Mouse (Mus musculus) lung, embryonic 14.5 days (tissue): ENCODE data around the gene 6030408B16Rik. TPM values are rescaled to one million over a fixed set of nuclear protein-coding genes. Genes with fewer than 3 reads are reported as not detected.

Source experiments
- ATAC-seq: fragments of 200-750 bp; cut with Nextera tagmentation; 2 replicates; pipeline ENCODE4 v1.8.0; 2017; ENCODE audit warnings: mild to moderate bottlenecking, moderate TSS enrichment, moderate library complexity; ENCODE audit not compliant: insufficient read depth
- DNase-seq: peaks from one replicate; pipeline ENCODE4 v3.0.0-alpha.2; 2015
- H3K27ac ChIP-seq: fragments of 300-500 bp; sonication (generic); 2 replicates; pipeline ENCODE4 v1.5.1; 2014; ENCODE audit warnings: low read depth, mild to moderate bottlenecking, moderate library complexity
- H3K27me3 ChIP-seq: fragments of 300-500 bp; sonication (generic); 2 replicates; pipeline ENCODE4 v1.6.1; 2014; ENCODE audit warnings: low read length, control low read depth; ENCODE audit not compliant: insufficient read depth
- H3K36me3 ChIP-seq: fragments of 300-500 bp; sonication (generic); 2 replicates; pipeline ENCODE4 v1.6.1; 2014; ENCODE audit warnings: control low read depth; ENCODE audit not compliant: insufficient read depth
- H3K4me1 ChIP-seq: fragments of 300-500 bp; sonication (generic); 2 replicates; pipeline ENCODE4 v1.6.1; 2014; ENCODE audit warnings: antibody characterized with exemption, control low read depth; ENCODE audit not compliant: insufficient read depth
- H3K4me2 ChIP-seq: fragments of 300-500 bp; sonication (generic); 2 replicates; pipeline ENCODE4 v1.6.1; 2014; ENCODE audit warnings: mild to moderate bottlenecking
- H3K4me3 ChIP-seq: fragments of 300-500 bp; sonication (generic); 2 replicates; pipeline ENCODE4 v1.5.1; 2014; ENCODE audit warnings: low read depth, low read length
- H3K9ac ChIP-seq: fragments of 300-500 bp; sonication (generic); 2 replicates; pipeline ENCODE4 v1.6.1; 2014
- H3K9me3 ChIP-seq: fragments of 300-500 bp; sonication (generic); 2 replicates; pipeline ENCODE4 v1.6.1; 2016; ENCODE audit warnings: low read depth, low read length, control low read depth
- CTCF ChIP-seq: IDR thresholded peaks from 2 replicates; pipeline ENCODE4 v1.5.1; 2016; ENCODE audit warnings: antibody characterized with exemption, low read depth
- WGBS: fragments of 180-500 bp; shearing (Covaris S2); extraction: QIAGEN DNeasy Blood & Tissue Kit; methylation state at CpG from one replicate; pipeline ENCODE4 v1.1.7; 2014; 5-methylcytosine and 5-hydroxymethylcytosine counted together
- polyA plus RNA-seq: library from polyadenylated mRNA; unstranded; fragments of >200 nt; fragmentation: Nextera tagmentation; extraction: Ambion mirVana; gene quantifications from 2 replicates; pipeline ENCODE4 v1.2.1, GENCODE M21; 2014

Gene 6030408B16Rik
- polyA plus RNA-seq, 1 experiment from 2014 or later = 41.4 TPM

DNA sequence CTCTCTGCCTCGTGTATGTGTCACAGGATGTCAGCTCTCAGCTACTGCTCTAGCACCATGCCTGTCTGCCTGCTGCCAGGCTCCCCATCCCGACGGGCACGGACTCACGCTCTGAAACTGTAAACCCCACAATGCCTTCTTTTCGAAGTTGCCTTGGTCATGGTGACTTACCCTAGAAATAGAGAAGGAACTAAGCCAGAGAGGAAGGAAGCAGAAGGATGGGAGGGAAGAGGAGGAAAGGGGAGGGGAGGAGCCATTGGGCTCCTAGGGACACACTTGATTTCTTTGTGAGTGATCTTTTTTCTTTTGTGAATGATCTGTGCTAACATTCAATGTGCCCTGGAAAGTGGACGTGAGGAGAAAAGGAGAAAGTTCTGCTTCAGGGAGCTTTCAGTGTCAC, 5.0 kb downstream of the 6030408B16Rik start:
- H3K4me1 ChIP-seq = peaks cover 9% of the 10 kb centered on the region
- H3K27ac ChIP-seq = 0 out of 2 replicates have a peak overlapping the region, but pooled peaks have one; percentile 10
- no peak for ATAC-seq
- no peak overlapping the region for H3K9ac ChIP-seq
- no peaks in the 10 kb centered on the region for H3K9me3 ChIP-seq
- no peak for DNase-seq
- 43% methylated on average over 7 of the region's 7 CpGs for WGBS
- no peaks in the 10 kb centered on the region for H3K27me3 ChIP-seq
- H3K36me3 ChIP-seq = 0 out of 2 replicates have a peak, but pooled peaks cover 11% of the 10 kb centered on the region
- 0 out of 2 replicates have a peak overlapping the region, but pooled peaks have one; percentile 15 for H3K4me2 ChIP-seq
- H3K4me3 ChIP-seq = no peak overlapping the region
- no peak for TF ChIP-seq CTCF

DNA sequence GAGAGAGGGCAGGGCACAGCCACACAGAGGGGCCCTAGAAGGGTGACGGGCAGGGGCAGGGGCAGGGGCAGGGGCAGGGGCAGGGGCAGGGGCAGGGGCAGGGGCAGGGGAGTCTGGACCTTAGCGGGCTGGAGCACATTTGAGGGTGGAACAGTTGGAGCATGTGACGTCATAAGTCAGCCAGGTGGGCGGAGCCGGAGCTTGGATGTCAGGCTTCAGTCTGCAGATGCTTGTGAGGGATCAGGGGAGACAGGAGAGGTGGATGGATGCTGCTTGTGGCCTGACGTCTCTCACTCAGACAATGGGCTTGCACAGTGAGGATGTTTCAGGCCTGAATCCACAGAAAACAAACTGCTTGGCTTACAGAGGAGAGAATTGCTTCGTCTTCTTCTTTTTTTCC, 5.5 kb downstream of the 6030408B16Rik start:
- Histone ChIP-seq H3K9me3 (no peaks in the 10 kb centered on the region), H3K27ac (0 out of 2 replicates have a peak overlapping the region, but pooled peaks have one; percentile 10), H3K4me1 (peaks cover 9% of the 10 kb centered on the region), H3K4me2 (0 out of 2 replicates have a peak overlapping the region, but pooled peaks have one; percentile 15), H3K9ac (peak overlapping the region; percentile 26; the same call in 1 of the 2 replicates), H3K4me3 (no peak overlapping the region), H3K36me3 (0 out of 2 replicates have a peak, but pooled peaks cover 11% of the 10 kb centered on the region), H3K27me3 (no peaks in the 10 kb centered on the region)
- TF ChIP-seq CTCF = no peak
- DNase-seq (peak; percentile 62), ATAC-seq (no peak)
- WGBS = 18% methylated on average over 7 of the region's 7 CpGs

DNA sequence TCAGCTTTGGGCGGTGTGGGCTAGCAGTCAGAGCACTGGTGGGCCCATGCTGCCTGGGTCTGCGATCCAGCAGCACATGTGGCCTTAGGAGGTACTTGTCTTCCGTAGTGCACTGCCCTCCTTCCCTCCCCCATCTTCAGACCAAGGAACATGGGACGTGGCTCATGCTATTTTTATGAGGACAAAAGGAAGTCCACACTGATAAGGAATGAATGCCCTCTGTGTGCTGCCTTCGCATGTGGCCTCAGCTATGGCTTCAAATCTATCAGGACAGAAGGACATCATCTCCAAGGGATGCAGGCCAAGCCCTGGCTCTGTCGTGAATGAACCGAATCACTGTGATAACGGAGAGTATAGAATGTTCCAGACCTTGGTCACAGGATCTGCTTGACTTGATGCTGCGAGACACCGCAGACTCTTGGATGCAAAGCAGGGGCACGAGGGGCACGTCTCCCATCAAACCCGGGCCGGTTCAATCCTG, 6.5 kb downstream of the 6030408B16Rik start:
- Histone ChIP-seq H3K4me1 (peaks cover 9% of the 10 kb centered on the region), H3K27me3 (no peaks in the 10 kb centered on the region), H3K9ac (no peak overlapping the region), H3K4me3 (no peak overlapping the region), H3K9me3 (no peaks in the 10 kb centered on the region), H3K36me3 (0 out of 2 replicates have a peak, but pooled peaks cover 11% of the 10 kb centered on the region), H3K27ac (no peak overlapping the region), H3K4me2 (no peak overlapping the region)
- DNase-seq (no peak), ATAC-seq (no peak)
- TF ChIP-seq CTCF = no peak
- WGBS = 64% methylated on average over 14 of the region's 14 CpGs

DNA sequence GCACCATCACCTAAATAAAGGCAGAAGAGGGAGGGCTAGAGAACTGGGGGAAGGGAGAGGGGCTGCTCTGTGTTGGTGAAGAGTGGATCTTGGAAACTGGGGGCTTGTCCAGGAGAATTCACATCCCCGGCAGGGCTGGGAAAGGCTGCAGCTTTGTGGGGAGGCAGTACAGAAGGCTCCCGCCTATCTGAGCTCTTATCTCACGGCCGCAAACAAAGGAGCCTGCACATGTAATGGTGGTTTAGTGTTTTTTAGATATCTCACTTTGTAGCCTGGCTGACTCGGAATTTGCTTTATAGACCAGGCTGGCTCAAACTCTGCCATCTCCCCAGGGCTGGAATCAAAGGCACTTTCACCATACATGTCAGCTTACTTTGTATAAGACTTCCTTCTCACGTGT, 7.1 kb downstream of the 6030408B16Rik start:
- Histone ChIP-seq H3K27ac (no peak overlapping the region), H3K4me1 (peaks cover 9% of the 10 kb centered on the region; the same call in 1 of the 2 replicates), H3K27me3 (no peaks in the 10 kb centered on the region), H3K4me3 (no peak overlapping the region), H3K4me2 (no peak overlapping the region), H3K9ac (no peak overlapping the region), H3K9me3 (no peaks in the 10 kb centered on the region), H3K36me3 (0 out of 2 replicates have a peak, but pooled peaks cover 11% of the 10 kb centered on the region)
- ATAC-seq = no peak
- no peak for TF ChIP-seq CTCF
- 53% methylated on average over 6 of the region's 6 CpGs for WGBS
- no peak for DNase-seq

DNA sequence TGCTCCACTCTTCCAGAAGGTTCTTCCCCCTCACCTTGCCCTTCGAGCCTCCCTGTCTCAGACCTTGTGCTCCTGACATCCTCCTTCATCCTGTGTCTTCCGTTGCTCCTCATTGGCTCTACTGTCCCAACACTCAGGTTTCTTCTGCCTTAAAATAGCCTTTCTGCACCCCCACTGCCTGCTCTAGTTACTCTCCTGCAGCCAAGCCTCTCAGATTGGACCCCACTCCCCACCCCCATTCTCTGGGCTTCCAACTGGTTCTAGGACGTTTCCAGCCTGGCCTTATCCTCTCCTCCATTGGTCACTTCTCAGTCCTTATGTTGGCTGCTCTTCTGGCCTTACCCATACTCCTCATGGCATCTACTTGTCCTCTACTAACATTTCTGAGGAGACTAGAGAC, 9.2 kb downstream of the 6030408B16Rik start:
- H3K4me1 ChIP-seq = peaks cover 9% of the 10 kb centered on the region; the same call in 1 of the 2 replicates
- no peak overlapping the region for H3K4me3 ChIP-seq
- H3K9ac ChIP-seq = no peak overlapping the region
- 0 out of 2 replicates have a peak, but pooled peaks cover 11% of the 10 kb centered on the region for H3K36me3 ChIP-seq
- H3K27me3 ChIP-seq = no peaks in the 10 kb centered on the region
- no peak for DNase-seq
- no peak overlapping the region for H3K27ac ChIP-seq
- no peak overlapping the region for H3K4me2 ChIP-seq
- no peak for ATAC-seq
- H3K9me3 ChIP-seq = no peaks in the 10 kb centered on the region
- 82% methylated on average over 3 of the region's 3 CpGs for whole genome bisulfite sequencing
- TF ChIP-seq CTCF = no peak

DNA sequence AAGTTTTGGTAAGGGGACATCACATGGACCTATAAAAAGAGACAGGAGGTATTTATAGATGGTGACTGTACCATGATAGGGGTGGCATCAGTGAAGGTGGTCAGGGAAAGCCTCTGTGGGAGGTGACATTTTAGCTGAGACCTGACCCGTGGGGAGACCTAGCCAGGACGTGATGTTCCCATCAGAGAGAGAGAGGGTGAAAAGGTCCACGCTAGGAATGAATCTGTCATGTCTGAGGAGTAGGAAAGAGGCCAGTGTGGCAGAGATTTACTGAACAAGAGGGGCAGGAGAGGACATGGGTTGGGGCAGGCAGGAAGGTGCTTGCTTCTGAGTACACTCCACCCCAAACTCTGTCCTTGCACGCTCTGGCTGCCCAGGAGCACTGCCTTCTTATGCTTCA, 10.8 kb downstream of the 6030408B16Rik start:
- H3K4me2 ChIP-seq = no peak overlapping the region
- no peak for TF ChIP-seq CTCF

DNA sequence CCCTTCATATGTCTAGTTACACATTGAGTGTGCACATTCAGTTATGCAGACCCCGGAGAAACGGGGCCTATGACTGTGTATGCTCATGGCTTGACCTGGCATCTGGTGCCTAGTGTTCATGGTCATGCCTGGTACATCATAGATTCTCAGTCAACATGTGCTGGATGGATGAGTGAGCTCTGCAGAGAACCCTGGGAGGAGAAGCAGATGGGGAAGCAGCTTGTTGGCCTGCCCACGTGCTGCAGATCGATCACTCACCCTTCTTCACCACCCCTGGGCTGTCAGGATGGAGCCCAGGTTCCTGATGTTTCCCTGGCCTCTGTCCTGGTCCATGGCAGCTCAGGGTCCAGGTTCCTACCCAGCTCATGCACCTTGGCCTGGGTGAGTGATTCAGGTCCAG, 13.4 kb downstream of the 6030408B16Rik start:
- Histone ChIP-seq H3K4me3 (no peak overlapping the region), H3K9me3 (no peaks in the 10 kb centered on the region), H3K4me2 (no peak overlapping the region), H3K9ac (no peak overlapping the region), H3K27ac (no peak overlapping the region), H3K27me3 (no peaks in the 10 kb centered on the region), H3K4me1 (no peaks in the 10 kb centered on the region; the same call in 1 of the 2 replicates), H3K36me3 (no peaks in the 10 kb centered on the region)
- DNase-seq (no peak), ATAC-seq (no peak)
- 77% methylated on average over 4 of the region's 4 CpGs for WGBS
- no peak for TF ChIP-seq CTCF

More for the DNA sequence above, 10.8 kb downstream of the 6030408B16Rik start:
- Histone ChIP-seq H3K27me3 (no peaks in the 10 kb centered on the region), H3K27ac (no peak overlapping the region), H3K36me3 (0 out of 2 replicates have a peak, but pooled peaks cover 11% of the 10 kb centered on the region), H3K4me3 (no peak overlapping the region), H3K9me3 (no peaks in the 10 kb centered on the region), H3K4me1 (no peaks in the 10 kb centered on the region), H3K9ac (no peak overlapping the region)
- DNase-seq (no peak), ATAC-seq (no peak)
- 88% methylated on average over 4 of the region's 4 CpGs for WGBS
